Mouse (Mus musculus) thymus, adult 2 months (tissue): ENCODE measurements at regions not wholly inside any gene's neighbourhood (a gene's known extent, or its start where the extent isn't known, plus 50 kb on each side); places are given as distances from the start of the nearest gene placed in this dataset.

Source experiments
- DNase-seq: peaks from one replicate; pipeline ENCODE4 v3.0.0; 2021
- H3K27ac ChIP-seq: fragments of 200-500 bp; 2 replicates; pipeline ENCODE4 v1.5.1; 2012; ENCODE audit warnings: low read length, control low read depth; ENCODE audit not compliant: control insufficient read depth, insufficient read depth
- H3K27me3 ChIP-seq: fragments of 200-500 bp; 2 replicates; pipeline ENCODE4 v1.6.1; 2012; ENCODE audit warnings: mild to moderate bottlenecking, low read length, moderate library complexity, mixed read lengths; ENCODE audit not compliant: control insufficient read depth, insufficient read depth
- H3K36me3 ChIP-seq: fragments of 200-500 bp; 2 replicates; pipeline ENCODE4 v1.6.1; 2012; ENCODE audit warnings: mild to moderate bottlenecking, low read length, moderate library complexity; ENCODE audit not compliant: control insufficient read depth, insufficient read depth
- H3K4me1 ChIP-seq: fragments of 200-500 bp; replicated peaks from 2 replicates; pipeline ENCODE4 v1.6.1; 2012; ENCODE audit warnings: low read length; ENCODE audit not compliant: control insufficient read depth, insufficient read depth
- H3K4me3 ChIP-seq: fragments of 200-500 bp; 2 replicates; pipeline ENCODE4 v1.5.1; 2012; ENCODE audit warnings: mild to moderate bottlenecking, low read length, control low read depth, moderate library complexity; ENCODE audit not compliant: control insufficient read depth, insufficient read depth
- CTCF ChIP-seq: fragments of 200-500 bp; IDR thresholded peaks from 2 replicates; pipeline ENCODE4 v1.5.1; 2012; ENCODE audit warnings: mild to moderate bottlenecking, control low read depth, low read length, moderate library complexity, borderline replicate concordance; ENCODE audit not compliant: control insufficient read depth, poor library complexity, insufficient read depth; ENCODE audit errors: extremely low read depth
- POLR2A ChIP-seq: fragments of 200-500 bp; IDR thresholded peaks from 2 replicates; pipeline ENCODE4 v1.6.1; 2012; ENCODE audit warnings: mild to moderate bottlenecking, low read length, control low read depth, moderate library complexity; ENCODE audit not compliant: control insufficient read depth, poor library complexity, insufficient read depth; ENCODE audit errors: extremely low read depth
- WGBS: fragments of 180-500 bp; shearing (Covaris S2); methylation state at CpG from one replicate; pipeline ENCODE4 v1.1.7; 2018; 5-methylcytosine and 5-hydroxymethylcytosine counted together

DNA sequence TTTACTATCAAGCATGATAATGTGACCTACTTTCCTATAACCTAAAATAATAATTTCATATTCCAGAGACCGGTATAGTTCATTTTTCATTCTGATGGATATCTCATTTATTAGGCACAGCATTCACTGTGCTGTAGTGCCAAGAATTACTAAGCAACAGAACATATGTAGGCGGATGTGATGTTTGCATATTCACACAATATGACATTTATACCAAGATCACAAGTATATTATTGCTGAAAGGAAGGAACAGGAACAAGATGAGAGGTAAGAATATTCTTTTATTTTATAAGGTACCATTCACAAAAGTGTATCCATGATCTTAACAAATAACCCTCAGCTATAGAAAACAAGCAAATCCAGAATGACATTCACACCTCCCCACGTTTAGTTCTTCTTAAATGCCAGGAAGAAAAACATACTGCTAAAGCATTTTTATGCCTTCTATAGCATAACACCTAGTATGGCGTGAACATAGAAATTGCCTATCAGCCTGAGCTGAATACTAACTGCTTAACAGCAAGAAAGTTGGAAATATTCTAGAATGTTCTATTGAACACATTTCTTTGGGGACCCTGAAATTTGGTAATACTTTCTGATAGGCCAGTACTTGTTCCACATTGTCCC is 1062.8 kb upstream of the Acvr2a start:
- Histone ChIP-seq H3K4me3 (no peak overlapping the region), H3K27ac (no peak overlapping the region), H3K27me3 (no peaks in the 10 kb centered on the region), H3K36me3 (no peaks in the 10 kb centered on the region), H3K4me1 (no peaks in the 10 kb centered on the region)
- TF ChIP-seq CTCF (no peak), POLR2A (no peak)
- WGBS: 92% methylated on average over 4 of the region's 4 CpGs
- DNase-seq: no peak

GRCm38 (mm10) chr2:47755716-47756115 is 1058.2 kb upstream of the Acvr2a start:
- DNase-seq: no peak
- H3K27ac ChIP-seq: no peak overlapping the region

GRCm38 (mm10) chr2:47756248-47756647 is 1057.7 kb upstream of the Acvr2a start:
- Histone ChIP-seq H3K4me1 (no peaks in the 10 kb centered on the region), H3K27me3 (no peaks in the 10 kb centered on the region), H3K27ac (no peak overlapping the region), H3K4me3 (no peak overlapping the region), H3K36me3 (no peaks in the 10 kb centered on the region)
- WGBS: 61% methylated on average over 4 of the region's 4 CpGs
- no peak for TF ChIP-seq CTCF
- no peak for TF ChIP-seq POLR2A
- DNase-seq: no peak

More at GRCm38 (mm10) chr2:47755716-47756115, 1058.2 kb upstream of the Acvr2a start:
- Histone ChIP-seq H3K4me1 (no peaks in the 10 kb centered on the region), H3K27me3 (no peaks in the 10 kb centered on the region), H3K4me3 (no peak overlapping the region), H3K36me3 (no peaks in the 10 kb centered on the region)
- TF ChIP-seq POLR2A: no peak

- Histone ChIP-seq H3K4me1 (no peaks in the 10 kb centered on the region), H3K4me3 (no peak overlapping the region), H3K36me3 (no peaks in the 10 kb centered on the region), H3K27ac (no peak overlapping the region), H3K27me3 (no peaks in the 10 kb centered on the region)
- TF ChIP-seq CTCF (no peak), POLR2A (no peak)
- 56% methylated on average over 1 of the region's 1 CpGs for WGBS
- no peak for DNase-seq
These were observed 1038.1 kb upstream of the Acvr2a start for GRCm38 (mm10) chr2:47775766-47776165.

- H3K27me3 ChIP-seq: no peaks in the 10 kb centered on the region
- H3K36me3 ChIP-seq: no peaks in the 10 kb centered on the region
- H3K4me3 ChIP-seq: no peak overlapping the region
- no peaks in the 10 kb centered on the region for H3K4me1 ChIP-seq
- TF ChIP-seq CTCF (no peak), POLR2A (no peak)
- WGBS: 98% methylated on average over 1 of the region's 1 CpGs
- no peak overlapping the region for H3K27ac ChIP-seq
- DNase-seq: no peak
These were observed 1036.9 kb upstream of the Acvr2a start for GRCm38 (mm10) chr2:47776965-47777364.

DNA sequence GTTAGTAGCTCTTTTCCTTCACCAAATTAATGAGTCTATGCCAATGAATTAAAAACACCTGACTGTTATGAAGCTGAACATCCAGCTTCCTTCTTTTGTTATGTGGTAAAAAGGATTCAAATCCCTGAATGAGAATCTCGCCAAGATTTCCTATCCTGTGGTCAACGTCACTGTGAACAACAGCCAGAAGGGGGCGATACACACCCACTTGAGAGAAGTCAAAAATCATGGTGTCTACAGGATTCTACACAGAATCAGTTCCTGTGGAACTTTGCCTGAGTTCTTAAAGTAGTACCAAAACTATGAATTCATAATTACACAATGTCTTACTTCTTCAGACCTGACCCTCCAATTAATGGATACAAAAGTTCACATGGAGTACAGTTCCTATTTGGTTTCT is 1028.1 kb upstream of the Acvr2a start:
- Histone ChIP-seq H3K4me3 (no peak overlapping the region), H3K4me1 (no peaks in the 10 kb centered on the region), H3K27ac (no peak overlapping the region), H3K36me3 (no peaks in the 10 kb centered on the region), H3K27me3 (no peaks in the 10 kb centered on the region)
- TF ChIP-seq CTCF (no peak), POLR2A (no peak)
- WGBS: 8% methylated on average over 3 of the region's 3 CpGs
- DNase-seq: no peak

DNA sequence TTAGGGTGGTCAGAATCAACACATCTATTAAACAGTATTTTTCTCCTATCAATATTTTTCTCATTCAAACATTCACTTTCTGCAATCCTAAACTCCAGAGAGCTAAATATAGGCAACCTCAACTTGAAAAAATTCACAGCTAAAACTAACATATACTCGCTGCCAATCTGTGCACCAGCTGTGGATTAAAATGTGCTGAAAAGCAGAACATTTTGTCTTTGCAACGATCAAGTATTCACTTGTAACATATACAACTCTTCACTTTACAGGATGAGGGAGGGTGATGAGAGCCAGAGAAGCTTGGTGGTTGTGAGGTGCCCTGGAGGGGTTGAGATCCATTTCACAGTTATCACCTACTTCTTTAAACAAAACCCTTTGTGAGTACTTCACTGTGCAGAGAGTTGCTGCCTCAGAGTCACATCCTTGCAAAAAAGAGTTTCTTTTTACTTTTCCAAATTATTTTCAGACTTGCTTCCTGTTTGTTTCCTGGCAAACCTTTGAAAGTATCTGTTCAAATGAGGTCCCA is 991.1 kb upstream of the Acvr2a start:
- WGBS: 78% methylated on average over 2 of the region's 2 CpGs
- TF ChIP-seq POLR2A (no peak), CTCF (no peak)
- no peak overlapping the region for H3K4me3 ChIP-seq
- DNase-seq: no peak
- H3K4me1 ChIP-seq: no peaks in the 10 kb centered on the region
- no peak overlapping the region for H3K27ac ChIP-seq
- H3K27me3 ChIP-seq: no peaks in the 10 kb centered on the region
- H3K36me3 ChIP-seq: no peaks in the 10 kb centered on the region
